Mouse (Mus musculus) embryonic facial prominence, embryonic 10.5 days (tissue): ENCODE data around the gene Cmss1. TPM values are rescaled to one million over a fixed set of nuclear protein-coding genes. Genes with fewer than 3 reads are reported as not detected.
A peak's percentile ranks its signal among the peaks of the same experiment; 100 is the strongest.
"Not testable (repeated sequence)": the region's sequence is repeated elsewhere in the genome, so short reads cannot be mapped to it uniquely, and the experiment has no call there.

Source experiments
- DNase-seq: peaks from one replicate; pipeline ENCODE4 v3.0.0-alpha.2; 2017; ENCODE audit warnings: low spot score
- H3K27ac ChIP-seq: fragments of 300-500 bp; sonication (generic); replicated peaks from 2 replicates; pipeline ENCODE4 v1.5.1; 2016; ENCODE audit warnings: mild to moderate bottlenecking
- H3K27me3 ChIP-seq: fragments of 300-500 bp; sonication (generic); replicated peaks from 2 replicates; pipeline ENCODE4 v1.6.1; 2016; ENCODE audit warnings: low read depth, mild to moderate bottlenecking; ENCODE audit not compliant: poor library complexity, severe bottlenecking
- H3K36me3 ChIP-seq: fragments of 300-500 bp; sonication (generic); replicated peaks from 2 replicates; pipeline ENCODE4 v1.6.1; 2016; ENCODE audit warnings: mild to moderate bottlenecking, moderate library complexity
- H3K4me1 ChIP-seq: fragments of 300-500 bp; sonication (generic); 2 replicates; pipeline ENCODE4 v1.6.1; 2016
- H3K4me3 ChIP-seq: fragments of 300-500 bp; sonication (generic); 2 replicates; pipeline ENCODE4 v1.5.1; 2016; ENCODE audit warnings: mild to moderate bottlenecking, moderate library complexity
- H3K9me3 ChIP-seq: fragments of 300-500 bp; sonication (generic); 2 replicates; pipeline ENCODE4 v1.6.1; 2016; ENCODE audit warnings: mild to moderate bottlenecking
- WGBS: fragments of 180-500 bp; shearing (Covaris S2); methylation state at CpG from one replicate; pipeline ENCODE4 v1.1.7; 2016; 5-methylcytosine and 5-hydroxymethylcytosine counted together
- polyA plus RNA-seq: library from polyadenylated mRNA; unstranded; fragments of >200 nt; fragmentation: Nextera tagmentation; extraction: Ambion mirVana; gene quantifications from 2 replicates; pipeline ENCODE4 v1.2.1, GENCODE M21; 2016

The Cmss1 gene
- polyA plus RNA-seq, 1 experiment from 2014 or later: 58.1 TPM

DNA sequence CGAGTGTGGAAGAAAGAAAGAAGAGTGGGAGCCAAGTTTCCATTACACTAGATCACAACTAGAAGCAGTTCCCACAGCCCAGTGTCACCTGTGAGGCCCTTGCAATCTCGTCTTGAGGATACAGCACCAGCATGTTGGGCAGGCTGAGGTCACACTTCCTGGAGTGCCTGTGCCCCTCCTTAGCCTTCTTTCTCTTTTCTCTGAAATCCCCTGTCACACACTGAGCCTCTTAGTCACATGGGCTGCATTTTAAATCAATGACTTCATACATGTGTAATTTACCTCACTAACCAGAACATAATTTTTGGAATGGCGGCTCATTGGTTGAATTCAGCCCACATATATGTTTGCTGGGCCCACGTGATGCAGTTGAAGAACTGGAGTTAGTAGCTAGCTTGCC, 203.8 kb downstream of the Cmss1 start:
- H3K4me3 ChIP-seq: no peak overlapping the region

DNA sequence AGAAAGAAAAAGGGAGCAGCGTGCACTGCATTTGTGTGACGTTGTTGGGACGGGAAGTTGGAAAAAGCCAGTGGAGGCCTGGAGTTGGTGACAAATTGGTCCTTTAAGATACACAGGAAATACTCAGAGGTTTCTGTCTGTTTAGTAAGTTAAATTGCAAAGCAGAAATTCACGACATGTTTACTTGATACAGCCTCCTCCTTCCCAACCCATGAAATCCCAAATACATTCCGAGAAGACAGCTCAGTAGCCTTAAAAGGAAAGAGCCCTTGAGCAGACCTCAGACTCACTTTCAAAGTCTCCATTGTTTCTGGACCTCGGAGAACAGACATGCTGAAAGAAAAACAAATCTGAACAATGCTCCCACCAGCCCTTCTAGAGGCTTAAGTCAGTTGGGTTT, 205.0 kb downstream of the Cmss1 start:
- H3K4me1 ChIP-seq: peaks cover 45% of the 10 kb centered on the region
- no peaks in the 10 kb centered on the region for H3K27me3 ChIP-seq
- H3K4me3 ChIP-seq: no peak overlapping the region
- no peaks in the 10 kb centered on the region for H3K36me3 ChIP-seq
- WGBS: 44% methylated on average over 6 of the region's 6 CpGs
- DNase-seq: no peak
- H3K9me3 ChIP-seq: no peaks in the 10 kb centered on the region
- no peak overlapping the region for H3K27ac ChIP-seq

More for the DNA sequence above, 203.8 kb downstream of the Cmss1 start:
- H3K27me3 ChIP-seq: no peaks in the 10 kb centered on the region
- H3K4me1 ChIP-seq: peaks cover 38% of the 10 kb centered on the region
- DNase-seq: no peak
- no peaks in the 10 kb centered on the region for H3K9me3 ChIP-seq
- 86% methylated on average over 4 of the region's 4 CpGs for WGBS
- H3K27ac ChIP-seq: peak overlapping the region; percentile 5; the same call in 1 of the 2 replicates
- H3K36me3 ChIP-seq: no peaks in the 10 kb centered on the region

DNA sequence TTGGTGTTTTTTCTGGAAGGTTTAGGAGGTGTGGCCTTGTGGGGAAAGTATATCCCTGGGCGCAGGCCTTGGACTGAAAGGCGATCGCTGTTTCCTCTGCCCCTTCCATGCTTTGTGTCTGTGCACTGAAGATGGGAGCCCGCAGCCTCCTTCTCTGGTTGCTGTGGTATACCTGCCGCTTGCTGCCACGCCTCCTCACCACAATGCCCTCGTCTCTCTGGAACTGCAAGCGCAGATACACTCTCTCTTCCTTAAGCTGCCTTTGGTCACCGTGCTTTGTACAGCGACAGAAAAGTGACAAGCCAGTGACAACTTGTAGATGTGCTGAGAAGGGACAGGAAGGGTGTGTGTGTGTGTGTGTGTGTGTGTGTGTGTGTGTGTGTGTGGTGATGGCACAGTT, 207.1 kb downstream of the Cmss1 start:
- H3K36me3 ChIP-seq: no peaks in the 10 kb centered on the region
- no peak overlapping the region for H3K27ac ChIP-seq
- DNase-seq: no peak
- H3K27me3 ChIP-seq: no peaks in the 10 kb centered on the region
- no peaks in the 10 kb centered on the region for H3K9me3 ChIP-seq
- no peak overlapping the region for H3K4me3 ChIP-seq
- H3K4me1 ChIP-seq: peaks cover 50% of the 10 kb centered on the region
- 85% methylated on average over 10 of the region's 10 CpGs for WGBS

DNA sequence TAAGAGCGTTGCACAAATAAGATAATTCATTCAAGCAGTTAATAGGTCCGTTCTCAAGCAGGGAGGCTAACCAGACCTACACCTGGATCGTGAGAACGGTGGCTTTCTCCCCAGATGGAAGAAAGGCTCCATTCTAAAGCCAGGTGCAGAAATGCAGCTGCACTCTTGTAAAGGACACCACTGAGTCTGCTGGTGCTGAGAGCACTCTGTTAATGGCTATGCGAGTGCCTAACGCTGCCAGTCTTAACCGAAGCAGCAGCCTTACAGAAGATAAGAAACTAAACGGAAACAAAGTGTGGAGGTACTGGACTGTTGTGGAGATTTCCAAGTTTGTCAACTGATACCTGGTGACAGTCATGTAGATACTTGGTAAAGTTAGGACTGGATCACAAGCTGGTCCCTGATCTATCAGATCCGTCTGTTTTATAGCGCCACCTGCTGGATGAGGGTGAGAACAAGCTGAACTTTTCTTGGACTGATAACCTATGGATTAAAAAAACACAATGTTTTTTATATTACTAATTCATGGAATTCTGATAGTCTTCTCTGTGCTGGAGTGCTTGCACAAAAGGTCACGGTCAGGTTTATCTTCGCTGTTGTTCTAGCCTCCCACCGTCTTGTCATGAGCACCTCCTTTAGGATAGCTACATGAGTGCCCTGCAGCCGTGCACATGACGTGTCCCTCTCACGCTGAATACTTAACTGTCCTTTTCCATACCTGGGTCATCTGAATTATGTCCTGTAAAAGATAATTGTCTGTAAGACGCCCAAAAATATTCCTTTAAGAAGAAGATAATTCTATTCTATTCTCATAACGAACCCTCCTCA, 208.1 kb downstream of the Cmss1 start:
- H3K27ac ChIP-seq: no peak overlapping the region
- 60% methylated on average over 18 of the region's 18 CpGs for WGBS

DNA sequence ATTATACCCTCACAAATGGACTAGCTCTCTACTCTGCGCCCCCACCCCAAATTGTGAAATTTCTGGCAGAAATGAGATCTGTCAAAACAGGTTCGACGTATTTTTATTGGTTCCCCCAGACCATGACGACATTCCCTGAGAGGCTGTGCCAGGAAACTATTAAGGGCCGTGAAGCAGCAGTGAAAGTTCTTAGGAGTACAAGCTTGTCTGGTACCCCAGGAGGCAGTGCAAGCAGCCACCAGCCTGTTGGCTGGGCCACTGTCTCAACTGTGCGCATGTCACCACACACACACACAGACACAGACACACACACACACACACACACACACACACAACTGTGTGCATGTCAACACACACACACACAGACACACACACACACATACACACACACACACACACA, 208.8 kb downstream of the Cmss1 start:
- Histone ChIP-seq H3K27ac (no peak overlapping the region), H3K4me3 (no peak overlapping the region), H3K27me3 (no peaks in the 10 kb centered on the region), H3K36me3 (no peaks in the 10 kb centered on the region), H3K9me3 (no peaks in the 10 kb centered on the region), H3K4me1 (peaks cover 36% of the 10 kb centered on the region)
- WGBS: 76% methylated on average over 6 of the region's 6 CpGs
- no peak for DNase-seq

More for the DNA sequence above, 208.1 kb downstream of the Cmss1 start:
- H3K4me3 ChIP-seq: no peak overlapping the region
- H3K9me3 ChIP-seq: no peaks in the 10 kb centered on the region
- H3K27me3 ChIP-seq: no peaks in the 10 kb centered on the region
- peaks cover 41% of the 10 kb centered on the region for H3K4me1 ChIP-seq
- DNase-seq: peak; percentile 71
- H3K36me3 ChIP-seq: no peaks in the 10 kb centered on the region

DNA sequence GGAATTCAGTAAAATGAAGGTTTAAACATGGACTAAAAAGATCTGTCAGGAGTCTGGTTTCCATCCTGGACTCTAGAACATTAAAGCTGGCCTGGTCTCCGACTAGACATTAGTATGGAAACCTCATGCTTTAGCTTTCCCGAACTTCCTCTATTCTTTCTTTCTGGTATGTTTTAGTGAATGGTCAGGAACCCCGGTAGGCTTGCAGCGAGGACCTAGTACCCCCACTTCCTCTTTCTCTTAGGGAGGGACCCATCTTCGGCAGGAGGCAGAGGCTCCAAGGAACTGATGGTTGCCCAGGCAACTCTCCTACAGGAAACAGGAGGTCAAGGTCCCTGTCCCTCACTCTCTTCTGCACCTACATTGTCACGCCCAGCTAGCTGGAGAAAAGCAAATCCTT, 210.4 kb downstream of the Cmss1 start:
- 69% methylated on average over 6 of the region's 6 CpGs for WGBS
- Histone ChIP-seq H3K36me3 (no peaks in the 10 kb centered on the region), H3K4me3 (no peak overlapping the region), H3K4me1 (peaks cover 23% of the 10 kb centered on the region), H3K9me3 (no peaks in the 10 kb centered on the region), H3K27ac (no peak overlapping the region), H3K27me3 (no peaks in the 10 kb centered on the region)
- no peak for DNase-seq

DNA sequence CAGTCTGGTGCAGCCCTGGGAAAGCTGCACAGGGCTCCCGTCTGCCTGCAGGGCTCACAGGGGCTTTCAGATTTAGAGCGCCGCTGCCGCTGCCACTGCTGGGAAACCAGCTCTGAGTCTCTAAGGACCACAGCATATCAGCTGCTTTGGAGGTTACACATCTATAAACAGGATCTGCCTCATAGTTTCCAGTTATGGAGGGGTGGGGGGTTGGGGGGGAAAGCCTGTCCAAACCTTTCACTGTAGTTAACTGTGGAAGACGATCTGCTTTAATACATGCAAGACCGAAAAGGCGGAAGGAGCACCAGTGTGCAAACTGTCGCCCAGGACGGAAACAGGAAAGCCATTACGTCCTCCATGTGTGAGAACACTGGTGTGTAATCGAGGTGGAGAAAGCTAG, 213.5 kb downstream of the Cmss1 start:
- no peaks in the 10 kb centered on the region for H3K36me3 ChIP-seq
- peak; percentile 33 for DNase-seq
- WGBS: 78% methylated on average over 11 of the region's 11 CpGs

DNA sequence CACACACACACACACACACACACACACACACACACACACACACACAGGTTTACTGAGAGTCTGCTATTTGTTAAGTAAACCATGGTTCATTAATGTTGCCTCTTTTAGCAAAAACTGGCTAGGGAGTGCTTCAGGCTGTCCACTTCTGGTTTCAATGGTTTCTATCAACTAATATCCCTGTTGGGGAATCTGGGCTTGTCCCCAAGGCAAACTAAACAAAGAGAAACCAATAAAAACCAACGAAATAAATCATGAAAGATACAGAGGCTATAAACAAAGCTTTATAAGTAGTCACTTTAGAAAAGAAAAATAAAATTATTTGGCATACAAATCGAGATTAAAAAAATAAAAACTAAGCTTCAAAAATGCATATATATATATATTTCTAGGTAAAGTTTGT, 214.2 kb downstream of the Cmss1 start:
- no peak overlapping the region for H3K27ac ChIP-seq
- 80% methylated on average over 2 of the region's 2 CpGs for WGBS
- no peaks in the 10 kb centered on the region for H3K27me3 ChIP-seq
- H3K4me3 ChIP-seq: no peak overlapping the region
- H3K4me1 ChIP-seq: peaks cover 12% of the 10 kb centered on the region
- H3K9me3 ChIP-seq: no peaks in the 10 kb centered on the region
- no peak for DNase-seq
- no peaks in the 10 kb centered on the region for H3K36me3 ChIP-seq

More for the DNA sequence above, 213.5 kb downstream of the Cmss1 start:
- H3K27ac ChIP-seq: no peak overlapping the region
- peaks cover 19% of the 10 kb centered on the region for H3K4me1 ChIP-seq
- H3K4me3 ChIP-seq: no peak overlapping the region
- H3K27me3 ChIP-seq: no peaks in the 10 kb centered on the region
- no peaks in the 10 kb centered on the region for H3K9me3 ChIP-seq

DNA sequence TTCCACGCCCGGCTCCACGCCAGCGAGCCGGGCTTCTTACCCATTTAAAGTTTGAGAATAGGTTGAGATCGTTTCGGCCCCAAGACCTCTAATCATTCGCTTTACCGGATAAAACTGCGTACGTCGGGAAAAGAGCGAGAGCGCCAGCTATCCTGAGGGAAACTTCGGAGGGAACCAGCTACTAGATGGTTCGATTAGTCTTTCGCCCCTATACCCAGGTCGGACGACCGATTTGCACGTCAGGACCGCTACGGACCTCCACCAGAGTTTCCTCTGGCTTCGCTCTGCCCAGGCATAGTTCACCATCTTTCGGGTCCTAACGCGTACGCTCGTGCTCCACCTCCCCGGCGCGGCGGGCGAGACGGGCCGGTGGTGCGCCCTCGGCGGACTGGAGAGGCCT, 215.5 kb downstream of the Cmss1 start:
- H3K27ac ChIP-seq, H3K36me3 ChIP-seq, H3K4me3 ChIP-seq, H3K27me3 ChIP-seq, H3K4me1 ChIP-seq, H3K9me3 ChIP-seq, DNase-seq: not testable (repeated sequence)
- 34% methylated on average over 29 of the region's 39 CpGs for WGBS

DNA sequence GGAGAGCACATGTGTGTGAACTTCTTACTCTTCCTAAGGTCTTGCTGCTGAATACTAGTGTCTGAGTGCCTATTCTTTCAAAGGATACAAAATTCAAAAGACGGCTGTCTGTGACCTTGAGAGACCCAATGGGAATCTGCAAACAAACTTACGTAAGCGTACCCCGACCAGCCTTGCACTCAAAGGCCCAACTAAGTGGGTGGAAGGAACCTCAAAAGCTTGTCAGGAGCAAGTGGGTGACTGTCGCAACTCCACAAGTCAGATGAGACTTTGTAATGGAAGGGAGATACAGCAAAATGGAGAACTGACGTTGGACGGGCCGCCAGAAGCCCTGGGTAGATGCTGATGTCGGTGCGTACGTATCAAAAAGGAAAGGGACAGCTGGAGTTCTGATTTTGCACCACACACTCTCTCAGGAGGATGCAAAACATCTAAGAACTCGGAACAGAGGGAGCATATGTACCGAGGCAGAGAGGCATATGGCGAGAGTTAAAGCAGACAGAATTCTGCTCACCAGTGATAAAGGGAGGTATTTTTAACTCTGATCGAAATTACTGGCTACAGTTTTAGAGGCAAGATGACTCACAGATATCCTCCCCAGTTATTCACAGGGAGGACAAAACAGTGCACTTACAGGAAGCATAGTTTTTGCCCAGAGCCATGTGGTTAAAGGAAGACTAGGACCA, 217.0 kb downstream of the Cmss1 start:
- 93% methylated on average over 15 of the region's 15 CpGs for WGBS
- Histone ChIP-seq H3K36me3 (no peaks in the 10 kb centered on the region), H3K4me3 (no peak overlapping the region), H3K4me1 (no peaks in the 10 kb centered on the region), H3K9me3 (no peaks in the 10 kb centered on the region), H3K27me3 (no peaks in the 10 kb centered on the region), H3K27ac (no peak overlapping the region)
- no peak for DNase-seq

DNA sequence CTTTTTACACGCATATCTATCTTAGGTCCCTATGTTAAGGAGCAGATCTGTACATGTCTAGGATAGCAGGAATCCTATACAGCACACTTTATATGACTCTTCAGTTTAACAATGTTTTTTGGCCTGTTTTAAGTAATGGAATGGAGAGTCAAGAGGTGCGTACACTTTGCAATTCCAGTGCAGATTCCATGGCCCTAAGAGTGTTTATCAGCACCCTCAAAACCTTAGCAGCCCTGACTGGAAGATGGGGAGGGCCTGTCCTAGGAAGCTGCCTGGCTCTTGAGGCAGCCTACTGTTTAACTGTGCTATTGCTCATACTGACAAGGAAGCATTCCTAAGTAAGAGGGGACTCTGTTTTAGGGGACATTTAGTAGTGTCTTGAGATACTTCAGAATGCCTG, 222.4 kb downstream of the Cmss1 start:
- Histone ChIP-seq H3K4me1 (no peaks in the 10 kb centered on the region; the same call in 1 of the 2 replicates), H3K27me3 (no peaks in the 10 kb centered on the region), H3K36me3 (no peaks in the 10 kb centered on the region), H3K9me3 (peaks cover 3% of the 10 kb centered on the region; the same call in 1 of the 2 replicates), H3K4me3 (no peak overlapping the region), H3K27ac (no peak overlapping the region)
- 90% methylated on average over 2 of the region's 2 CpGs for WGBS
- DNase-seq: no peak

DNA sequence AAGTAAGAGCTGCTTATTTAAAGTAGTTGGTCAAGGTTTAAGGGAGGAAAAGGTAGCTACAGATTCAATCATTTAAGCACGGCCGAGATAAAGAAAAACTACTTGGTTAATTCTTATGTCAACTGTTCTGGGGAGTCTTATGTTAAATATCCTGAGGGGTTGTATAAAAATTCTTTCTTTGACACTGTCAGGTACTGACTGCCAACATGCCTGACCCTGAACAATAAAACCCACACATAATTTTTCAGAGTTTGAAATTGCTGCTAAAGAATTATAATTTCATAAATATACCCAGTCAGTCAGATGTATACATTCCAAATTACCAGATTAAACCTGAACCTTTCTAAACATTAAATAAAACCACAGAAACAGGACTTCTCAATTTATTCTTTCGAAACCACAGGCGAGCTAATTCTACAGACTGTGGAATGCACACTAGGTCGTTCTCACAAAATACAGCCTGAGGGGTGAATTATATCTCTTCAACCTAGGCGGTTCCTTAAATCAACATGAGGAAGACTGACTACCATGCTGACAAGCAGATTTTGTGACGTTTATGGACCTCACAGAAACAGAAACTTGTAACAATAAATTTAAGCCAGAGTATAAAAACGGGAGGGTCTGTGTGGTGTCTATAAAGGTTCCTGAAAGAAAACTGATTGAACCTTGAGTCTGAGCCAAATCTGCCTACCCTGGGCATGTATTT, 223.2 kb downstream of the Cmss1 start:
- Histone ChIP-seq H3K27me3 (no peaks in the 10 kb centered on the region), H3K4me3 (no peak overlapping the region), H3K27ac (no peak overlapping the region), H3K36me3 (no peaks in the 10 kb centered on the region), H3K9me3 (peaks cover 3% of the 10 kb centered on the region; the same call in 1 of the 2 replicates), H3K4me1 (no peaks in the 10 kb centered on the region; the same call in 1 of the 2 replicates)
- 60% methylated on average over 8 of the region's 8 CpGs for WGBS
- no peak for DNase-seq
